Mouse (Mus musculus) skeletal muscle tissue, adult 2 months (tissue): ENCODE measurements around the gene Syt11.
"Not testable (repeated sequence)": the region's sequence is repeated elsewhere in the genome, so short reads cannot be mapped to it uniquely, and the experiment has no call there.

Experiments
- DNase-seq: peaks from one replicate; pipeline ENCODE4 v3.0.0-alpha.2; 2012; ENCODE audit warnings: low read depth, low spot score

Gene Syt11

DNA sequence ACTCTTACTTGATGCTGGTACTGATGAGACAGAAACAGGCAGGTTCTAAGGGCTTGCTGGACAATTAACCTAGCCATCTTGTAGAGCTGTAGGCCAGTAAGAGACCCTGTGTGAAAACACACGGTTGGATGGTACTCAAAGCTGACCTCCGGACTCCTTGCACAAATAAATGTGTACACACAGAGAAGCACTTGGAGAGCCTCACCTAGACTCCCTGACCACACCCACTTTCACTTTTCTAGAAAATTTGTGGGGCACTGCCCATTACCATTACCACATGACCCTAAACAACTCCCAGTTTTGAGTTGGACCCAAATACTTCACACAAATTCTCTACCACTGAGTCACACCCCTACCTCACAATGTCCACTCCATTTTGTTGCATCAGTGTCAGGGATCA is 38.4 kb downstream of the Syt11 start:
- no peak for DNase-seq

DNA sequence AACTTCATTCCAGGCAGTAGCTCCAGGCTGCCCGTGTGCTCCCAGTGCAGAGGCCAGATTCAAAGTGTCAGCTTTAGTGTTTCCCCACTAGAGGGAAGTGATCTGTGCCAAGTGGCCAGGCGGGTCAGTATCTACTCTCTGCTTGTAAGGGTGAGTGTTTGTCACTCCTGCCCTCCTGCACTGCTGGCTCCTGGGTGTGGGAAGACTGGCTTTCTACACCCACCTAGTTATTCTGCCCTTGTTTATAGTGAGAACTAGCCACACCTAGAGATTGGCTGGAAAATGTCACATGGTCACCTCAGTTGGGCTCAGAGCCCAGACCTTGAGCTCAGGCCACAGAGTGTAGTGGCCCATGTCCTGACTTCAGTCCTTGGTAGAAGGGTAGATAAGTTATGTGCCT is 55.9 kb downstream of the Syt11 start:
- DNase-seq: peak; percentile 56

DNA sequence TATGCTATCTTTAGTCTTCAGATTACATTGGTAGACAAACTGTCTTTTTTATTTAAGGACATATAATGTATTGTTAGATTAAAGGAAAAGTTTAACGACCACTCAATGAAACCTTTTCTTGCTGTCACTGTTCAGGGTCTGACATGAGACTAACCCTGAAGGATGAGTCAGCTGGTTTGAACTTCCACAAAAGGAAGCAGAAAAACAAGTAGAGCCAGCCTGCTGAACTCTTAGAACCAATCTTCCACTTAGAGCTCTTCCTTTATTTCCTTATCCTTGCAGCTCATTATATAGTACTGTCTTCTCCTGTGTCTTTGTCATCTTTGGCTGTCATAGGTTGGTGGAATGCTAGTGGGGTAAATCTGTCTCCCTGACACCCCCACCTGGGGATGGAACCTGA is 57.1 kb downstream of the Syt11 start:
- no peak for DNase-seq

DNA sequence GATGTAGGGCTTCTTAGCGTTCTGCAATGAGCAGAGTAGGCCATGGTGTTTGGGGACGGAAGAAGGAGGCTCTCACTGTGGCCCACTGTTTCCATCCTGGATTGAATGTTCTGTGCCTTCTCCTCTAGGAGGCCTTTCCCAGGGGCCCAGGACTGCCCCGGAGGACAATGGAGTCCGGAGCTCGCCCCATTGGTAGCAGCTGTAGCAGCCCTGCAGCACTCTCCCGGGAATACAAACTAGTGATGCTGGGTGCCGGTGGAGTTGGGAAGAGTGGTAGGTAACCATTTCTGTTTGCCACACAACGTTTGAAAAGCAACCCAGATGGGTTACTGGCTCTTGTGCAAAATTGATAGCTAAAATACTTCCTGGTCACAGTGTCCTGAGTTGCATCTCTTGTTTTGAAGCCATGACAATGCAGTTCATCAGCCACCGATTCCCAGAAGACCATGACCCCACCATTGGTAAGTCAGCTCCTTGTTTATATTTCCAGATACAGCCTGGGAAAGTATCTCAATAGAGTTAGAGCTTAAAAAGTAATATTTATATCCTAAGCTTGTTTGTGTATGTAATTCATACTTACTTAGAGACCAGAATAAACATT is 57.7 kb downstream of the Syt11 start:
- DNase-seq: no peak

DNA sequence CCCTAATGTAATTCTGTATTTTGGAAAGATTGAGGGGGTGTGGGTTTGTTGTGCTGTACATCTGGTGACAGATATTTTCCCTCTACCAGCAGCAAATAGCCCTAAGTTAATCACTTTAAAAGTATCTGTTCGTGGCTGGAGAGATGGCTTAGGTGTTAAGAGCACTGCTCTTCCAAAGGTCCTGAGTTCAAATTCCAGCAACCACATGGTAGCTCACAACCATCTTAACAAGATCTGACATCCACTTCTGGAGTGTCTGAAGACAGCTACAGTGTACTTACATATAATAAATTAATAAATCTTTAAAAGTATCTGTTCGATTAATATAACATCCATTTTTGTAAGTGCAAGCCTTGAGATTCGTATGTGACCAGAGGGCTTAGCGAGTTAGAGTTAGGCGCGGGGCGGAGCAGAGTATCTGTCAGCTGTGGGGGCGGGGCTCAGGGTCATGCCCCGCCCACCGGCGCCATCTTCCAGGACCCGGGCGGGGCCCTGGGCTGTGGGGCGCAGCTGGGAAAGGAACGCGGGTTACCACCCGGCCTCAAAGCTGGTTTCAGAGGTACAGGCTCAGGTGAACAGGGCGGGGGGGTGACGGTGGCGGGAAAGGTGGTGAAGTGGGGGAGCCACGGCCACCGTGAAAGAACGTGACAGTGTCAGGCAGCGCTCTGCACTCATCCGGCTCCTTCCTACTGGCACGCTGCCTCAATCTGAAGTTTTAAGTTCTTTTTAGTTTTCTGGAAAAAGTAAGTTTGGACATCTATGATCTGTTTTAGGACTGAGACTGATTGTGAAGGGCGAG is 58.4 kb downstream of the Syt11 start, which contains the start of gene Rit1:
Rit1 (plus strand) TSS at position 440 of the 799 bp plus-strand sequence.
- peak; percentile 70 for DNase-seq

DNA sequence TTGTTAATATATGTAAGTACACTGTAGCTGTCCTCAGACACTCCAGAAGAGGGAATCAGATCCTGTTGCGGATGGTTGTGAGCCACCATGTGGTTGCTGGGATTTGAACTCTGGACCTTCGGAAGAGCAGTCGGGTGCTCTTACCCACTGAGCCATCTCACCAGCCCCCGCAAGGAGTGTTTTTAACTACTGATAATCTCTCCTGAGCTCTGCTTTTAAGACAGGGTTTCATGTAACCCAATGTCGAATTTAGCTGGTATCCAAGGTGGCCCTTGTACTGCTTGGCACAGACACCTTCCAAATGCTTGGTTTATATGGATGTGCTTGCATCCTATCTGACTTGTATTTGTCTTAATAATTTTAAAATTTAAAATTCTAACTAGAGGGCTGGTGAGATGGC is 59.2 kb downstream of the Syt11 start:
- DNase-seq: not testable (repeated sequence)

DNA sequence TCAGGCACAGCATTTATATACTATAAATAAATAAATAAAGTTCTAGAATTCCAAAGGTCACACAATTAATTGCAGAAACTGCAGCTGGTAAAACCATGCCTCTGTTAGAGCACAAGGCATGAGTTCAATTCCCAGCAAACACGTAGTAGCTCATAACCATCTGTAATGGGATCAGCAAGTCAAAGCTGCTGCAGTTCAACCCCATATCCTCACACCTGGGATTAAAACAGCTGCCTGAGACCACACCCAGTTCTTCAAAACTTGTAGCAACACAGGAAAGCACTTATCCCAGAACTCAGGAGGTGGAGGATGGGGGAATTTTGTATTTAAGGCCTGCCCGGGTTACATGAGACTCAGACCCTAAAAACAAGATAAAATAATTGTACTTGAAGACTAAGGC is 60.2 kb downstream of the Syt11 start:
- no peak for DNase-seq

DNA sequence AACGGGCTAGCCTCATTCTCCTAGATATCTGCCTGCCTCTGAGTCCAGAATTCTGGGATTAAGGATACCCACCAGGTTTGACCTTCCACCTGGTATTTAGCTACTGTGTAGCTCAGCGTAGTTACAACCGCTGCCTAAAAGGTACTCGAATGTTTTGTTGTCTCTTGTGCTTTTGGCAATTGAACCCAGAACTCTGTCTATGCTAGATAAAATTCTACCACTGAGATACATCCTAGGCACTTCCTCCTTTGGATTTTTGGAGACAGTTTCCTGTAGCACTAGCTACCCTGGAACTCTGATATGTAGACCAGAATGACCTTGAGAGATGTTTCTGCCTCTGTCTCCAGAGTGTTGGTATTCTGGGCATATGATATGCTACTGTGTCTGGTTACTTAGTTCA is 61.3 kb downstream of the Syt11 start:
- DNase-seq: no peak

DNA sequence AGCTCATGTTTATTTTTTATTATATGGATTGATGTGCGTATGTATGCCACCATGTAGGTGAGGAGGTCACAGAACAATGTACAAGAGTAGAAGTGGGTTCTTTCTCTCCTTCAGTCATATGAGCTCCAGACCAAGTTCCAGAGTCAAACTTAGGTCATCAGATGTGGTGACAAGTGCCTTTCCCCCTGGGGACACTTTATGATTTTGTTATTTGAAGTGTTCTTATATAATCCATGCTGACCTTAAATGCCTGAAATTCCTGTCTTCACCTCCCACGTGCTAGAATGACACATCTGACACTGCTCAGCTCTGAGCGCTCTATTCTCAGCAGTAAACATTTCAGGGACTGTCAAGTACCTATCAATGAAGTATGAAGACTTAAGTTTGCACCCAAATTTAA is 73.7 kb downstream of the Syt11 start:
- DNase-seq: no peak

DNA sequence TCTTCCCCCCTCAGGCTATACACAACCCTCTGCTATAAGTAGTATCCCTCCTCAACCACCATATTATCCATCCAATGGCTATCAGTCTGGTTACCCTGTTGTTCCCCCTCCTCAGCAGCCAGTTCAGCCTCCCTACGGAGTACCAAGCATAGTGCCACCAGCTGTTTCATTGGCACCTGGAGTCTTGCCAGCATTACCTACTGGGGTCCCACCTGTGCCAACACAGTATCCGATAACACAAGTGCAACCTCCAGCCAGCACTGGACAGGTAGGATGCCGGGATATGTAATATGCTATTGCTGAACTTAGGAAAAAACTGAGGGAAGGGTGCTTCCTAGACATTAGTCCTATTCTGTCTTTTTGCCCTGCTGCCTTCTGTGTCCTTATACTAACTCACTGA is 74.7 kb downstream of the Syt11 start:
- no peak for DNase-seq

DNA sequence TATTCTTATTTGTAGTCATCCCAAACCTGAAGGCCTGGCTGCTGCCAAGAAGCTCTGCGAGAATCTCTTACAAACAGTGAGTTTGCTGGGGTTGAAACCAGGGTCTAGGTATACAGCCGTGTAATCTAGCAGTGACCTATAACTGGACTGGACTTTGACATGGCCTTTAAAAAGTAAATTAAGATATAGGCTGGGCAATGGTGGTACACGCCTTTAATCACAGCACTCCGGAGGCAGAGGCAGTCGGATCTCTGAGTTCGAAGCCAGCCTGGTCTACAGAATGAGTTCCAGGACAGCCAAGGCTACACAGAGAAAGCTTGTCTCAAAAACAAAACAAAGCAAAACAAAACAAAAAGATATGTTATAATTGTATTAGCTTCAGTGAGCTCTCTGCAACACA is 76.1 kb downstream of the Syt11 start:
- DNase-seq: no peak

DNA sequence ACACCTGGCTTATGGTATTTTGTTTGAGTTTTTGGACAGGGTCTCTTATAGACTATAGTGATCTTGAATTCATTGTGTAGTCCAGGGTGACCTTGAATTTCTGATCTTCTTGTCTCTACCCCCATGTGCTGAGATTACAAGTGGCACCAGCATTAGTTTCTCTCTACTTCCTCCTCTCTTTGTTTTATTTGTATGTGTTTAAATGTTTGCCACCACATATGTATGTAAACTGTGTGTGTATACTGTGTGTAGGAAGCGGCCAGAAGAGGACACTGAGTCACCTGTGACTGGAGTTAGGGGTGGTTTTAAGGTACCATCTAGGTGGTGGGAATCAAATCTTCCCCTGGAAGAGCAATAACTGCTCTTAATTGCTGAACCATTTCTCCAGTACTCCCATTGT is 76.9 kb downstream of the Syt11 start:
- DNase-seq: no peak

DNA sequence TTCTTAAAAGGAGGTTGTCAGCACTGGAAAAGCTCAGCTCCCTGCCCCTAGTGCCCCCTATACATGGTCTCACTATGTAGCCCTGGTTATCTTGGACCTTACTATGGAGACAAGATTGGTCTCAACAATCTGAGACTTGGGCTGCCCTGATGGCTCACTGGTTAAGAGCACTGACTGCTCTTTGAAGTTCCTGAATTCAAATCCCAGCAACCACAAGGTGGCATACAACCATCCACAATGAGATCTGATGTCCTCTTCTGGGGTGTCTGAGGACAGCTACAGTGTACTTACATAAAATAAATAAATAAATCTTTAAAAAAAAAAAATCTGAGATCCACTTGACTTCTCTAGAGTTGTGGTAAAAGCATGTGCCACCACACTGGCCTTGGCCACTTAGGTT is 79.4 kb downstream of the Syt11 start:
- DNase-seq: no peak
